Mouse (Mus musculus): Measurements from ENCODE around the gene Fcnb. TPM values are rescaled to one million over a fixed set of nuclear protein-coding genes. Genes with fewer than 3 reads are reported as not detected.

Gene Fcnb
- total and polyA plus RNA-seq, 3 experiments = not detected

Other genes starting within 250 kb of the Fcnb start
- 0.30 and 2.7 TPM in 2 replicates for gene Col5a1, start 198.5 kb downstream of the Fcnb start, total RNA-seq (2014; fragmentation: Nextera tagmentation)
- 0.17 and 1.0 TPM in 2 replicates for gene Col5a1, start 198.5 kb downstream of the Fcnb start, total RNA-seq (2017)
- gene Col5a1, start 198.5 kb downstream of the Fcnb start, polyA plus RNA-seq (2012) = 1.8 and 1.9 TPM in 2 replicates
- not detected in 2 replicates for gene Olfm1, start 108.1 kb upstream of the Fcnb start, total RNA-seq (2014; fragmentation: Nextera tagmentation)
- gene Olfm1, start 108.1 kb upstream of the Fcnb start, total RNA-seq (2017) = 0.11 and 0.12 TPM in 2 replicates
- gene Olfm1, start 108.1 kb upstream of the Fcnb start, polyA plus RNA-seq (2012) = 0.04 and 0.08 TPM in 2 replicates

All from G1E (cell line).